Mouse (Mus musculus) hindbrain, embryonic 15.5 days (tissue): Measurements from ENCODE around the gene Mlkl. TPM values are rescaled to one million over a fixed set of nuclear protein-coding genes. Genes with fewer than 3 reads are reported as not detected.
A peak's percentile ranks its signal among the peaks of the same experiment; 100 is the strongest.
"Not testable (repeated sequence)": the region's sequence is repeated elsewhere in the genome, so short reads cannot be mapped to it uniquely, and the experiment has no call there.

Experiments used
- ATAC-seq: fragments of 200-750 bp; cut with Nextera tagmentation; 2 replicates; pipeline ENCODE4 v1.8.0; 2017; ENCODE audit warnings: low read depth, moderate number of reproducible peaks, moderate TSS enrichment; ENCODE audit not compliant: low FRiP score
- H3K27ac ChIP-seq: fragments of 300-500 bp; sonication (generic); replicated peaks from 2 replicates; pipeline ENCODE4 v1.5.1; 2015; ENCODE audit warnings: mild to moderate bottlenecking, inconsistent platforms
- H3K27me3 ChIP-seq: fragments of 300-500 bp; sonication (generic); 2 replicates; pipeline ENCODE4 v1.6.1; 2015; ENCODE audit warnings: control low read depth, inconsistent platforms
- H3K36me3 ChIP-seq: fragments of 300-500 bp; sonication (generic); 2 replicates; pipeline ENCODE4 v1.6.1; 2015; ENCODE audit warnings: control low read depth, inconsistent platforms
- H3K4me1 ChIP-seq: fragments of 300-500 bp; sonication (generic); replicated peaks from 2 replicates; pipeline ENCODE4 v1.6.1; 2015; ENCODE audit warnings: control low read depth, inconsistent platforms
- H3K4me2 ChIP-seq: fragments of 300-500 bp; sonication (generic); 2 replicates; pipeline ENCODE4 v1.6.1; 2015; ENCODE audit warnings: moderate library complexity, mild to moderate bottlenecking, inconsistent platforms
- H3K4me3 ChIP-seq: fragments of 300-500 bp; sonication (generic); 2 replicates; pipeline ENCODE4 v1.5.1; 2015; ENCODE audit warnings: mild to moderate bottlenecking, inconsistent platforms
- H3K9ac ChIP-seq: fragments of 300-500 bp; sonication (generic); 2 replicates; pipeline ENCODE4 v1.6.1; 2015; ENCODE audit warnings: inconsistent platforms
- H3K9me3 ChIP-seq: fragments of 300-500 bp; sonication (generic); 2 replicates; pipeline ENCODE4 v1.6.1; 2016; ENCODE audit warnings: control low read depth, inconsistent platforms
- WGBS: fragments of 180-500 bp; shearing (Covaris S2); methylation state at CpG from one replicate; pipeline ENCODE4 v1.1.7; 2015; 5-methylcytosine and 5-hydroxymethylcytosine counted together
- polyA plus RNA-seq: library from polyadenylated mRNA; unstranded; fragments of >200 nt; fragmentation: Nextera tagmentation; extraction: Ambion mirVana; gene quantifications from 2 replicates; pipeline ENCODE4 v1.2.1, GENCODE M21; 2015

The Mlkl gene
- polyA plus RNA-seq, 1 experiment from 2014 or later: 0.64 TPM

DNA sequence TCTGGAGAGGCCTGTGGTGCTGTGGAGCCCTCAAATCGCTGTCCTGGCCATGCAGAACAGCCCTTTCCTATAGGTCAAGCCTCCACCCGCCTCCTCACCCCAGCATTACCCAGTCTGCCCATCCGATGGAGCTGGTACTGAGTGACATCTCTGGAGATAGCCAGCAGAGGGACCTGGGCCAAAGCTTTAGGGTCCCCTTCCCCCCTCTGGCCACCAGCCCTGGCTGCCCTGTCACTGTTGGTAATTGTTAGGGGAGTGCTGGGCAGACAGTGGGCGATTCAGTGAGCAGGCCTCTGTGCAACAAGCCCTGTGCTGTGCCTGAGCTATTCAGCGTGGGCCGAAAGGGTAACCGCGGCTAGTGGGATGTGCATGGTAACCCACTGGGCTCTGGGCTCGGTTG is 15.5 kb upstream of the Mlkl start:
- no peak overlapping the region for H3K9ac ChIP-seq

DNA sequence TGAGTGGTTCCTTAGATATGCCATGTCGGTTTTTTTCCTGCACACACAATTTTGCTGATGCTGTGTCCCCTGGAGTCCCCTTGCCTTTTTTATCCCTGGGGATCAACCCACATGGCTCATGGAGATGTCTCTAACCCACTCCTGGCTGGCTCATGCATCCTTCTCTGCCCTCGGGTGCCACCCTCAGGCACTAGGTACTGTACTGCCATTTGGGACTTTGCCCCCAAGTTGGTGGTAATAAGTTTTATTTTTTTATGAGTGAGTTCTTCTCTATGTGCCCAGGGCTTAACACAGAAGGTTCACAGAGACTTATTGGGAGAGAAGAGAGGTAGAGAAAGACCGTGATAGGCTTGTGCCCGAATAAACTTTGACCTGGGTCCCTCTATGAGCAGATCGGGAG is 14.3 kb upstream of the Mlkl start:
- 90% methylated on average over 5 of the region's 5 CpGs for WGBS
- Histone ChIP-seq H3K27ac (no peak overlapping the region), H3K4me2 (no peak overlapping the region), H3K4me1 (no peaks in the 10 kb centered on the region), H3K9me3 (no peaks in the 10 kb centered on the region), H3K27me3 (no peaks in the 10 kb centered on the region), H3K4me3 (no peak overlapping the region), H3K36me3 (no peaks in the 10 kb centered on the region), H3K9ac (no peak overlapping the region)
- no peak for ATAC-seq

More for the DNA sequence above, 15.5 kb upstream of the Mlkl start:
- 82% methylated on average over 9 of the region's 9 CpGs for WGBS
- no peak overlapping the region for H3K4me3 ChIP-seq
- no peaks in the 10 kb centered on the region for H3K4me1 ChIP-seq
- no peaks in the 10 kb centered on the region for H3K27me3 ChIP-seq
- no peak overlapping the region for H3K4me2 ChIP-seq
- no peak for ATAC-seq
- no peak overlapping the region for H3K27ac ChIP-seq
- no peaks in the 10 kb centered on the region for H3K9me3 ChIP-seq
- no peaks in the 10 kb centered on the region for H3K36me3 ChIP-seq

- Histone ChIP-seq H3K27ac (no peak overlapping the region), H3K4me3 (no peak overlapping the region), H3K9me3 (no peaks in the 10 kb centered on the region), H3K4me2 (no peak overlapping the region), H3K27me3 (no peaks in the 10 kb centered on the region), H3K36me3 (no peaks in the 10 kb centered on the region), H3K4me1 (no peaks in the 10 kb centered on the region), H3K9ac (no peak overlapping the region)
- WGBS: 85% methylated on average over 6 of the region's 6 CpGs
- ATAC-seq: no peak
Observed at GRCm38 (mm10) chr8:111350577-111350976, 12.6 kb upstream of the Mlkl start.

- Histone ChIP-seq H3K9ac (no peak overlapping the region), H3K4me1 (no peaks in the 10 kb centered on the region), H3K36me3 (no peaks in the 10 kb centered on the region), H3K9me3 (no peaks in the 10 kb centered on the region), H3K27me3 (peaks cover 13% of the 10 kb centered on the region), H3K27ac (no peak overlapping the region), H3K4me3 (no peak overlapping the region), H3K4me2 (no peak overlapping the region)
- 0 out of 2 replicates have a peak, but pooled peaks have one; percentile 38 for ATAC-seq
- 15% methylated on average over 5 of the region's 5 CpGs for WGBS
Observed at GRCm38 (mm10) chr8:111343225-111343624, 5.2 kb upstream of the Mlkl start.

DNA sequence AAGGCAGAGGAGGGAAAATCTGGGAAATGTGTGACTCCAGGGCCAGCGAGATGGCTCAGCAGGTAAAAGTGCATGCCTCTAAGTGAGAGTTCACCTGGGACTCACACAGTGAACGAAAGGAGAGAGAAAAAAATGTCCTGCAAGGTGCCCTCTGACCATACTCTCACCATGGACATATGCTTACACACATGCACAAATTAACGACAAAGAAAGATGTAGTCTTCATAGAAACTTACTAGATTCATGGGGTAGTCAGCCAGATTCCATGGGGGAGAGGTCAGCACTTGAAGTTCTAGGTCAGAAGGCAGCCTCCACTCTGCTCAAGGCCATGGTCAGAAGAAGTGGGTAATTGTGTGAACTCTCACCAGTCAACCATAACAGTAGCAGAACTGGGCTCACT is 2.2 kb upstream of the Mlkl start:
- H3K9ac ChIP-seq: no peak overlapping the region
- H3K27ac ChIP-seq: no peak overlapping the region
- H3K4me1 ChIP-seq: peaks cover 7% of the 10 kb centered on the region
- H3K4me2 ChIP-seq: no peak overlapping the region
- H3K9me3 ChIP-seq: no peaks in the 10 kb centered on the region
- 91% methylated on average over 3 of the region's 3 CpGs for WGBS
- peaks cover 13% of the 10 kb centered on the region for H3K27me3 ChIP-seq
- no peak for ATAC-seq
- H3K36me3 ChIP-seq: no peaks in the 10 kb centered on the region
- no peak overlapping the region for H3K4me3 ChIP-seq

- no peak overlapping the region for H3K9ac ChIP-seq
- H3K4me3 ChIP-seq: peak overlapping the region; percentile 42
- no peak overlapping the region for H3K27ac ChIP-seq
- no peak for ATAC-seq
- 49% methylated on average over 12 of the region's 12 CpGs for WGBS
- H3K27me3 ChIP-seq: peaks cover 13% of the 10 kb centered on the region
- peaks cover 7% of the 10 kb centered on the region for H3K4me1 ChIP-seq
- H3K4me2 ChIP-seq: peak overlapping the region; percentile 78
- H3K9me3 ChIP-seq: no peaks in the 10 kb centered on the region
- no peaks in the 10 kb centered on the region for H3K36me3 ChIP-seq
Observed at GRCm38 (mm10) chr8:111338370-111339208, 612 bp upstream of the Mlkl start.

- Histone ChIP-seq H3K4me2 (peak overlapping the region; percentile 78), H3K9ac (0 out of 2 replicates have a peak overlapping the region, but pooled peaks have one; percentile 28), H3K9me3 (no peaks in the 10 kb centered on the region), H3K36me3 (no peaks in the 10 kb centered on the region), H3K4me1 (peaks cover 7% of the 10 kb centered on the region), H3K27ac (no peak overlapping the region), H3K27me3 (peaks cover 13% of the 10 kb centered on the region), H3K4me3 (peak overlapping the region; percentile 42)
- WGBS: 36% methylated on average over 17 of the region's 17 CpGs
- ATAC-seq: no peak
Observed at GRCm38 (mm10) chr8:111337311-111337889, 577 bp downstream of the Mlkl start.

GRCm38 (mm10) chr8:111336692-111337091 is 1.3 kb downstream of the Mlkl start:
- no peak overlapping the region for H3K27ac ChIP-seq
- no peak overlapping the region for H3K4me3 ChIP-seq
- H3K36me3 ChIP-seq: no peaks in the 10 kb centered on the region
- H3K4me2 ChIP-seq: no peak overlapping the region
- H3K27me3 ChIP-seq: peaks cover 13% of the 10 kb centered on the region
- H3K9me3 ChIP-seq: no peaks in the 10 kb centered on the region
- H3K4me1 ChIP-seq: peaks cover 7% of the 10 kb centered on the region
- no peak overlapping the region for H3K9ac ChIP-seq
- 79% methylated on average over 4 of the region's 4 CpGs for WGBS
- ATAC-seq: no peak

DNA sequence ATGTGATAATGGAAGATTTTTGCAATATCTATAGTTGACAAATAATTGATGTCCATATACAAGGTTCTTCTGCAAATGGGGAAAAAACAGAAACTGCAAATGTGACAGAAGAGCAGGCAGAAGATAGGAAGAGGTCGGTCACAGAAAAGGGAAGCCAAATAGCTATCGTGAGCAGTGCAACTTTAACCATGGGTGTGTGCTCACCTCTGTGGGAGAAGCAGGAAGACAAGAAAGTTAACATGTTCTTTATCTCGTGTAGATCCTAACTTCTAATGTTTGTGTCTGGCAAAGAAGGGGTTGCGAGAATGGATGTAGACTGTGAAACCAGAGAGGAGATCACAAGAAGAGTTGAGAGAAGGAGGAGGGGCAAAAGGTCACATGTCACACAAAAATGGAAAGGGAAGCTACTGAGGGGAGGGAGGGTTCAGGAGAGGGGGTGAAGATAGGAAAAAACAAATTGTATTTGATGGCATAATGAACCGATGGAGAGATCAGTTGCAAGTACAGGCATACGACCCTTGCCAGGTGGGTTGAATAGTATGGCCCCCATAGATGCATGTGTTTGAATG is 12.7 kb downstream of the Mlkl start:
- H3K4me2 ChIP-seq: no peak overlapping the region
- no peaks in the 10 kb centered on the region for H3K36me3 ChIP-seq
- no peaks in the 10 kb centered on the region for H3K9me3 ChIP-seq
- no peak for ATAC-seq
- H3K9ac ChIP-seq: no peak overlapping the region
- WGBS: 92% methylated on average over 6 of the region's 6 CpGs
- no peaks in the 10 kb centered on the region for H3K27me3 ChIP-seq
- H3K4me1 ChIP-seq: no peaks in the 10 kb centered on the region
- H3K4me3 ChIP-seq: no peak overlapping the region
- no peak overlapping the region for H3K27ac ChIP-seq

- Histone ChIP-seq H3K4me2 (no peak overlapping the region), H3K4me3 (no peak overlapping the region), H3K4me1 (no peaks in the 10 kb centered on the region), H3K27ac (no peak overlapping the region), H3K9ac (no peak overlapping the region), H3K27me3 (no peaks in the 10 kb centered on the region), H3K9me3 (no peaks in the 10 kb centered on the region), H3K36me3 (no peaks in the 10 kb centered on the region)
- no peak for ATAC-seq
- 88% methylated on average over 12 of the region's 12 CpGs for WGBS
Observed at GRCm38 (mm10) chr8:111314729-111315128, 23.2 kb downstream of the Mlkl start.

DNA sequence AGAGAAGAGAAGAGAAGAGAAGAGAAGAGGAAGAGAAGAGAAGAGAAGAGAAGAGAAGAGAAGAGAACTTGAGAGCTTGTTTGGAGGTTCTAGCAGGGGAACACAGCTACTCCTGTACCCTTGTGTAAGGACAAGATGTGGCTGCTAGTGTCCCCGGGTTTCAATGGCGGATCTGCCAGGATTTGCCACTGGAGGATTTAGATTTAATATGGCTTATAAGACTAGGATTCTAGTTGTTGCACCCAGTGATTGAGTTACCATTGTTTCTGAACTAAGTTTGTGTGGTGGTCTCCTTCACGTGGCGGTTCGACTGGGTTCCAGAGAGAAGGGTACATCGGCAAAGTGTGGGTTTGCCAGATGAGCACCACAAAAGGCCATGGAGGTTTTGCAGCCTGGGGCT is 24.0 kb downstream of the Mlkl start:
- H3K36me3 ChIP-seq, H3K4me3 ChIP-seq, H3K9me3 ChIP-seq, ATAC-seq, H3K4me2 ChIP-seq, H3K4me1 ChIP-seq, H3K9ac ChIP-seq, H3K27me3 ChIP-seq, H3K27ac ChIP-seq: not testable (repeated sequence)
- 95% methylated on average over 6 of the region's 6 CpGs for WGBS

GRCm38 (mm10) chr8:111312758-111313162 is 25.2 kb downstream of the Mlkl start:
- H3K27ac ChIP-seq: no peak overlapping the region
- no peaks in the 10 kb centered on the region for H3K27me3 ChIP-seq
- ATAC-seq: no peak
- no peak overlapping the region for H3K9ac ChIP-seq
- no peak overlapping the region for H3K4me2 ChIP-seq
- H3K4me3 ChIP-seq: no peak overlapping the region
- no peaks in the 10 kb centered on the region for H3K36me3 ChIP-seq
- H3K4me1 ChIP-seq: no peaks in the 10 kb centered on the region
- H3K9me3 ChIP-seq: no peaks in the 10 kb centered on the region
- 81% methylated on average over 3 of the region's 3 CpGs for WGBS
